Mouse (Mus musculus) kidney, adult 2 months (tissue): ENCODE measurements around the gene Donson. TPM values are rescaled to one million over a fixed set of nuclear protein-coding genes. Genes with fewer than 3 reads are reported as not detected.

Experiments
- DNase-seq: peaks from one replicate; pipeline ENCODE4 v3.0.0; 2021
- H3K27ac ChIP-seq: fragments of 200-500 bp; 2 replicates; pipeline ENCODE4 v1.5.1; 2012; ENCODE audit warnings: low read depth, low read length, control low read depth, inconsistent platforms; ENCODE audit not compliant: insufficient read depth
- H3K27me3 ChIP-seq: fragments of 200-500 bp; replicated peaks from 2 replicates; pipeline ENCODE4 v1.6.1; 2012; ENCODE audit warnings: mild to moderate bottlenecking, moderate library complexity, low read length, inconsistent platforms; ENCODE audit not compliant: control insufficient read depth, insufficient read depth
- H3K36me3 ChIP-seq: fragments of 200-500 bp; 2 replicates; pipeline ENCODE4 v1.6.1; 2012; ENCODE audit warnings: mild to moderate bottlenecking, moderate library complexity, low read length, inconsistent platforms; ENCODE audit not compliant: control insufficient read depth, insufficient read depth
- H3K4me1 ChIP-seq: fragments of 200-500 bp; 2 replicates; pipeline ENCODE4 v1.6.1; 2011; ENCODE audit warnings: low read length; ENCODE audit not compliant: control insufficient read depth, insufficient read depth
- H3K4me3 ChIP-seq: fragments of 200-500 bp; 2 replicates; pipeline ENCODE4 v1.5.1; 2011; ENCODE audit warnings: mild to moderate bottlenecking, low read depth, low read length, control low read depth; ENCODE audit not compliant: insufficient read depth
- CTCF ChIP-seq: fragments of 200-500 bp; conservative IDR thresholded peaks from 2 replicates; pipeline ENCODE4 v1.5.1; 2011; ENCODE audit warnings: low read depth, mild to moderate bottlenecking, control low read depth, low read length, moderate library complexity, mixed read lengths; ENCODE audit not compliant: insufficient read depth, insufficient read length
- POLR2A ChIP-seq: fragments of 200-500 bp; IDR thresholded peaks from one replicate; pipeline ENCODE4 v1.6.1; 2011; ENCODE audit warnings: low read depth, low read length, control low read depth
- WGBS: fragments of 180-500 bp; shearing (Covaris S2); methylation state at CpG from one replicate; pipeline ENCODE4 v1.1.7; 2018; 5-methylcytosine and 5-hydroxymethylcytosine counted together
- polyA plus RNA-seq: library from polyadenylated mRNA; depleted of rRNA; stranded (reverse); fragments of >200 nt; gene quantifications from 2 replicates; pipeline ENCODE4 v1.2.3, GENCODE M21; 2012; rRNA removed

The Donson gene
- polyA plus RNA-seq = 2.3 and 2.5 TPM in 2 replicates

DNA sequence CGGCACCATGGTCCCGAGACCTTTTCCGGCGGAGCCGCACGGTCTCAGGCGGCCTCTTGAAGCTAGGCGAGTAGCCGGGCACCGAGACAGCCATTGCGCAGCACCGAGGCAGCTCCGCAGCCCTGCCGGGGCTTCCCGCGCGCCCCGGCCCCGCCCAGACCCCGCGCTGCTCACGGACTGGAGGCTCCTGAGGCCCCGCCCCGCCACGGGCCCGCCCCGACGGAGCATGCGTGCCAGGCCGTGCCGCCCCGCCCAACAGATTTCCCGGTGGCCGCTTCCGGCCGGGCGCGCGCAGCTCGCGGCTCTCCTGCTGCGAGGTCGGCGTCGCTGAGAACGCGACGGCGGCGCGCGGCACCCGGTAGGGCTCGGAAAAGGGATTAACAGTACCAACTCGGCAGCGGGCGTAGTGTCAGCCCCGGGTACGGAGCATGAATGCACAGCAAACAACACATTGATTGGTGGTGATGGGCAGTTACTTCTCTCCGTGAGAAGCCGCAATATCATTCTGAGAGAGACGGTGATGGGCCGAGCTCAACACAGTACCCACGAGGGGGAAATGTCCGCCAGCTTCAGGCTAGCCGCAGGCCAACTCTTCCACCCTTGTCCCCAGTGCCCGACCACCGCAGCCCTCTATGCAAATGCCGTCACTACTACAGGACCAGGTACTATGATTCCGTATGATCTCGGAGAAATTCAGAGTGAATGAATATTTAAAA lies at the start of gene Donson:
Gene Donson, minus strand, starts transcription at position 152 of the 716 bp plus-strand sequence.
- TF ChIP-seq POLR2A (peak; percentile 5), CTCF (no peak)
- 0 out of 2 replicates have a peak, but pooled peaks cover 4% of the 10 kb centered on the region for H3K4me1 ChIP-seq
- peak; percentile 96 for DNase-seq
- H3K27ac ChIP-seq = peak within 1 kb of the TSS; percentile 58
- H3K27me3 ChIP-seq = no peaks in the 10 kb centered on the region
- no peaks in the 10 kb centered on the region for H3K36me3 ChIP-seq
- peak within 1 kb of the TSS; percentile 91 for H3K4me3 ChIP-seq
- under 1% methylated on average over 70 of the region's 71 CpGs for WGBS

DNA sequence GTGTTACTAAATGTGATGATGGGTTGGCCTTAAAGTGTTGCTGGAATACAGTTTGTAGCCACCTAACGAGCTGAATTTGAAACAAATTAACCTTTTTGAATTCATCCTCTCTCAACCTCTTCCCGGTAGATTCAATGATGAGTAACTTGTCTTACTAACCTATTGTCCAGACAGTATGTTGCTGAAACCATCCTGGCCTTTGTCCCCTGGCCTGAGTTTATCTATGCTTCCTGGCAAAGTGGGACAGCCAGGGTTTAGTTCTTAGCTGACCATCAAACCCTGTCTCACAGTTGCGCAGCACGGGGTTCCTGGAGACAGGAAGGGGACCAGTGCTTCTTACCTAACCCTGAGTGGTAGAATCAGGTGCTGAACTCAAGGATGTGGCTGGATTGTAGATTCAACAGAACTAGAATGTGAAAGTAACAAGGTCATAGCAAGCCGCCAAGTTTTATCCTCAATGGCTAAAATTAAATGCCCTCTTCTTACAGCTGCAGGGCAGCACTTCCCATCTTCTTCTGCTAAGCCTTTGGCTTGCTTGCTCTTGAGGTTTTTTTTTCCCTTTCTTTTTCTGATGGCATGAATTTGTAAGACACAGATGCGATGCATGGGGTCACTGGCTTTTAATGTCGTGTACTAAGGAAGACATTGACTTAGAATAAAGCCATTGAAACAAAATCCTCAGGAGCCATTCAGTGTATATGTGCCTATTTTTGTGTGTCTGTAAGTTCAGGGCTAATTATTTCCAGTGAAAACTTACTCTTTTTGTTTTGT lies 47.7 kb upstream of the Donson start:
- TF ChIP-seq POLR2A = no peak
- no peak for TF ChIP-seq CTCF
- H3K27me3 ChIP-seq = no peaks in the 10 kb centered on the region
- H3K27ac ChIP-seq = no peak overlapping the region
- WGBS = 65% methylated on average over 7 of the region's 7 CpGs
- peaks cover 12% of the 10 kb centered on the region; the same call in 1 of the 2 replicates for H3K4me1 ChIP-seq
- DNase-seq = peak; percentile 56
- no peaks in the 10 kb centered on the region for H3K36me3 ChIP-seq
- no peak overlapping the region for H3K4me3 ChIP-seq

DNA sequence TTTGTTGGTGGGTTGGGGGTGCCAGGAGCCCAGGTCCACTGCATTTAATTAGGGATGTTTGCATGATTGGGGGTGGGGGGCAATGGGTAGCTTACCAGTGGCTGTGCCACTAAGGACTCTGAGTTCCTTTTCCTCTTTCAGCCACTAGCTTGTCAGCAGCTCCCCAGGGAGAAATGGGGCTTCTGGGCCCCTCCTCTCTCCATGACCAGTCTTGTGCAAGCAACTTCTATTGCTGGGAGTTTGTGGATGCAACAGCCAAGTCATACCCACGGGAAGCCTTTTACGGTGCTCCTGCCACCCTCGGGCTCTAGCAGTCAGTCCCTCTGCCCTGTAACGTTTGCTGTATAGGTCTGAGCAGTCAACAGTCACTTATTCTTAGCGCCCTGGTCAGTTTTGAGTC lies 46.2 kb upstream of the Donson start:
- peaks cover 12% of the 10 kb centered on the region; the same call in 1 of the 2 replicates for H3K4me1 ChIP-seq
- DNase-seq = peak; percentile 28
- no peak overlapping the region for H3K4me3 ChIP-seq
- H3K27ac ChIP-seq = no peak overlapping the region
- TF ChIP-seq POLR2A = no peak
- no peaks in the 10 kb centered on the region for H3K27me3 ChIP-seq
- H3K36me3 ChIP-seq = no peaks in the 10 kb centered on the region
- 55% methylated on average over 5 of the region's 5 CpGs for WGBS

DNA sequence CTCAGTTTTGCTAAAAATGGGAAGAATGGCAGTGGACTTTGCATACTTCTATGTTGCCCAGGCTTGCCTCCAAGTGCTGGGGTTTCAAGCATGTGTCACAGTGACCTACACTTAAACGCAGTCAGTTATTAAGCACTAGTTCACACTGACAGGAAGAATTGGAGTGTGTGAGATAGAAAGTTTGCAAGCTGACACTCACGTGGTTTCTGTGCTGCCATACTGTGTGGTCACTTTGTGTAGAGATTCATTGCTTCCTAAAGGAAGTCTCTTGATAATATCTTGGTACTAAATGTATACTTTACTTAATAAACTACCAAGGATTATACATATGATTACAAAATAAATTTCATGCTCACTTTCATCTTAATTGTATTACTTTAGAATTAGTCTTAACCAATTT lies 44.2 kb upstream of the Donson start:
- Histone ChIP-seq H3K27ac (no peak overlapping the region), H3K36me3 (no peaks in the 10 kb centered on the region), H3K27me3 (no peaks in the 10 kb centered on the region), H3K4me3 (no peak overlapping the region), H3K4me1 (peaks cover 12% of the 10 kb centered on the region; the same call in 1 of the 2 replicates)
- WGBS = 70% methylated on average over 2 of the region's 2 CpGs
- no peak for DNase-seq
- no peak for TF ChIP-seq CTCF
- TF ChIP-seq POLR2A = no peak

DNA sequence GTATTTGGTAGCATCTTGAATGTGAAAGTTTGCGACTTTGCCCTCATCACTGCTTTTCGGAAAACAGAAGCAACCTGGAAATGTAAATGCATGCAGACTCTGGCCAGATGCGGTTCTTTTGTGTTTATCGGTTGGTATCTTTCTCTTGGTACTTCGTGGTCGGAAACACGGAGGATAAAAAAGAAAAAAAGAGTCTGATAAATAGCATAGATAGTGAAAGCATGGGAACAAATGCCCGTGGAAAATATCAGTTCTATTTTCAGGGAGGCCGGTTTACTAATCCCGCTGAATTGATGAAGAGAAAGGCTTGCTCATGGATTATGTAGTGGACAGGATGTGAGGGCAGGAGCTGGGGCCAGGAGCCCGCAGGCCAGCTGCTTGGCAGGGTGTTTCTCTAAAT lies 41.9 kb upstream of the Donson start:
- 6% methylated on average over 11 of the region's 11 CpGs for WGBS
- 0 out of 2 replicates have a peak, but pooled peaks cover 10% of the 10 kb centered on the region for H3K4me1 ChIP-seq
- no peak for DNase-seq

DNA sequence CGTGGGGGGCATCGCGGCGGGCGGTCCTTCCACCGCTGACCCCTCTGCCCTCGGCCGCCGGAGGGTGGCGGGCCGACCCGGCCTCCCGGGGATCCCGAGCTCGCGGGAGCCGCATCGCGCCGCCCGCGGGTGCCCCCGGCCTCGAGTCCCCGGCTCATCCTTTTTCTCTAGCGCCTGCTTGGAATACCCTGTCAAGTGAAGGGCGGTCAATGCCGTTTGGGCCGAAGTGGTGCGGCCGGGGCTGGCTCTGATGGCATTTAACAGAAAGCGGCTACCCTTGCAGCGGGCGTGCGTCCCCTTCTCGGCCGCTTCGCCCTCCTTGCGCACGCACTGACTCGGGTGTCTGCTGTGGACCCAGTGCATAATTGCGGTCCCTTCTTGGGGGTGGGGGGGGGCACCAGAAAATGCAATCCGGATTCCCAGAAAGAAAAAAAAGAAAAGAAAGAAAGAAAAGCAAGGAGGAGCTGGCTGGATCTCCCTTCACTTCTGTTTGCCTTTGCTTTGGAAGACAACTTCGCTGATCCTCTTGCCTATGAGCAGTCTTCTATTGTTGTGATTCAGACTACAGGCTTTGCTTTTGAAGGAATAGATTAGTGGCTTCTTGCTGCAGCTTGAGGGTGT lies 41.4 kb upstream of the Donson start:
- Histone ChIP-seq H3K27me3 (no peaks in the 10 kb centered on the region), H3K36me3 (no peaks in the 10 kb centered on the region), H3K27ac (peak overlapping the region; percentile 32), H3K4me1 (0 out of 2 replicates have a peak, but pooled peaks cover 6% of the 10 kb centered on the region), H3K4me3 (peak overlapping the region; percentile 73)
- 1% methylated on average over 44 of the region's 44 CpGs for WGBS
- peak; percentile 37 for DNase-seq
- TF ChIP-seq POLR2A (no peak), CTCF (no peak)

More for the DNA sequence above, 41.9 kb upstream of the Donson start:
- Histone ChIP-seq H3K27me3 (no peaks in the 10 kb centered on the region), H3K27ac (no peak overlapping the region; the same call in 1 of the 2 replicates), H3K4me3 (peak overlapping the region; percentile 73), H3K36me3 (no peaks in the 10 kb centered on the region)
- TF ChIP-seq POLR2A (no peak), CTCF (no peak)

DNA sequence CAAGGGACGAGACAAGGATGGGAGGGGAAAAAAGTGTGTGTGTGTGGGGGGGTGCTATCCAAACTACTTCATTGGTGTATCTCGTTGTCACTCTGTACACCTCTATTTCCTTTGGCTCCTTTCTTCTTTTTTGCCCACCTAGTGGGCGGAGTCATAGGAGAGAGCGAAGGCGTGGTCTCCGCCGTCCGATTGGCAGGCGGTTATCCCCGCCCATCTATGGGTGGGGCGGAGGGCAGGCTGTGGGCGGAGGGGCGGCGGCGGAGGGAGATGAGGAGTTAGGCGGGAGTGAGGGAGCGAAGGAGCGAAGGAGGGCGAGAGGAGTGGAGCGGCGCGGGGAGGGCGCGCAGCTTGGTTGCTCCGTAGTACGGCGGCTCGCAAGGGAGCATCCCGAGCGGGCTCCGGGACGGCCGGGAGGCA lies 40.5 kb upstream of the Donson start, which contains the start of gene Itsn1:
Gene Itsn1, plus strand, starts transcription at position 216 of the 417 bp plus-strand sequence.
- H3K4me1 ChIP-seq = 0 out of 2 replicates have a peak, but pooled peaks cover 2% of the 10 kb centered on the region
- peak within 1 kb of the TSS; percentile 91 for H3K4me3 ChIP-seq
- peak; percentile 76 for TF ChIP-seq POLR2A
- TF ChIP-seq CTCF = no peak
- no peaks in the 10 kb centered on the region for H3K27me3 ChIP-seq
- DNase-seq = peak; percentile 99
- peak within 1 kb of the TSS; percentile 93 for H3K27ac ChIP-seq
- no peaks in the 10 kb centered on the region for H3K36me3 ChIP-seq
- under 1% methylated on average over 33 of the region's 33 CpGs for WGBS
